Mouse (Mus musculus): ENCODE measurements at regions not wholly inside any gene's neighbourhood (a gene's known extent, or its start where the extent isn't known, plus 50 kb on each side); places are given as distances from the start of the nearest gene placed in this dataset.
A peak's percentile ranks its signal among the peaks of the same experiment; 100 is the strongest.

DNA sequence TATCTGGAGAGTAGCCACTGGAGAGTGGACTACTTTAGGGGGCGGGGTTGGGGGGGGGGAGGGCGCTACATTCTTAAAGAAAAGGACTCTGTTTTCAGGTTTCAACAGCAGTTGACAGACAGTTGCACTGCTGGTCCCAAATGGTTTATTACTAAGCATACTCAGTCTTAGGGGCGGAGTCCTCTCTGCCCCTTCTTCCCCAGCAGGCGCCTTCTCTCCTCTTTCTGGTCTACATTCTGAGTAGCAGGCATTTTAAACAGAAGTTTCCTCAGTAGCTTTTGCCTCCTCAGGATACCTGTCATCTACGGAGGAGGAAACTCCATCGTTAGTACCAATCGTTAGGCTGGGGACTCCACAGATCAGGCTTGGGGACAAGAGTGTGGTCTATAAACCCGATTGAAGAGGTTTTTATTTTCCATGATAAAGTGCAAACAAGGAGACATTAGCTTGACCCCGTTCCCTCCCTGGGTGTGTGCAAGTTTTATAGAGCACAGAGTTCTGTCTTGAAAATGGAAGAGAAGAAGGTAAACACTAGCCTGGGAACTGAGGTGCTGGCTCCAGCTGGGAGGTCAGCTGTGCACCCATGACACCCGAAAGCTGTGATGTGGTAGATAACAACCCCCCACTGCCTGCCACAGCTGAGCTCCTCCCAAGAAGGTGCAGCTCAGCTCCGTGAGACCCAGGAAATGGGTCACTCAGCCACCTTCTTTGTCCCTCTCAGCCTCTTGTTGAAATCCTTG, 107.8 kb downstream of the Btg1 start:
- peak; percentile 80 to 86 for DNase-seq (ENCODE audit: low spot score in 2 of 2)

DNA sequence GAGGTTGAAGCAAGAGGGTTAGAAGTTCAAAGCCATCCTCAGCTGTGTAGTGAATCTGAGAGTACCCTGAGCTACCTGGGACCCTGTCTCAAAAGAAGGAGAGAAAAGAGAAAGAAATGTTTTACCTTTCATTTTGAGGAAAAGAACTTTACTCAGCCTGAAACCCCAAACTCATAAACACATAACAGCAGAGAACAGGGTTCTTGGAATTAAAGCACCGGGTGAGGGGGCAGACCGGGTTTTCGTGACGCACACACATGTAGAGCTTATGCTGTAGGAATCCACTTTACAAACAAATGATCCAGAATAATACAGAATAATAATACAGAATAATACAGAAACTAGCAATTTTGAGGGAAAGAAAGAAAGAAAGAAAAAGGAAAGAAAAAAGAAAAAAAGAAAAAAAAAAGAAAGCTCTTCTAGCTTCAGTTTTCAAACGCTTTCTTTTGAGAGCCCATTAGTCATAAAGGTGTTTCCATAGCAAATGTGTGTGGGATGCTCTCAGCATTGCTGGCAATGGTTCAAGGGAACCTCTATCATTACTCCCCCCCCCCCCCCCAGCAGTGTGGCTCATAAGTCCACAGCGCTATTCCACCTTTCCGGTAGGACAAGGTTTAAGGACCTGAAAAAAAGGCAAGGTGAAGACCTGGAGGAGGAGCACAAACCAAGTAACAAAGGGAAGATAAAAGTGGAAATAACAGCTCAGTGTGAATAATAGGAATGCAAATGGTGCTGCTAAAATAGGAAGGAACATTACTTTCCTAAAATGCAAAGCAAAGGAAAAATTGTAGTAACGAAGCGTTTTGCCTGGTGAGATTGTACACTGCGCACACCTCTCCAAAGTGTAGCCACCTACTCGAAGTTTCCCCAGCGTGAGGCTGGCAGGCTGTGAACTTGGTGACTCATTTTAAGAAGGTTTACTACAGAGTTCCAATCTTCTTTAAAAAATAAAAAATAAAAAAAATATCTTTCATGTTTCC, 110.3 kb downstream of the Btg1 start:
- DNase-seq (ENCODE audit: low spot score in 2 of 2): no peak

DNA sequence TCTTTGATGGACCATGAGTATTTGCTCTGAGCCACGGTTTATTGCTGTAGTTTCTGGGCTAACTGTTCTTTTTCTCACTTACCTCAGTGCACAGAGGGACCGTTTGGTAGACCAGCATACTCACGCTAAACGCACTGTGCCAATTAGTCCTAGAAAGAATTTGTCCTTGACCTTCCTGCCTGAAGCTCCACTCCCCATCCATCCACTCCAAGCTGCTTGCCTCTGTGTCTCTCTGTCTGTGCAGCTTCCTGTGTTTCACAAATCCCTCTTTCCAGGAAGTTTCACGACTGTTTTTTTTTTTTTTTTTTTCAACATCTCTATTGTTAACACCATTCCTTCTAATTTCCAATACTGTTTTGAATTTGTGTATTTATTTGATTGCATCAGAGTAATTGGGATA, 116.8 kb downstream of the Btg1 start:
- DNase-seq (ENCODE audit: low spot score in 2 of 2): no peak

DNA sequence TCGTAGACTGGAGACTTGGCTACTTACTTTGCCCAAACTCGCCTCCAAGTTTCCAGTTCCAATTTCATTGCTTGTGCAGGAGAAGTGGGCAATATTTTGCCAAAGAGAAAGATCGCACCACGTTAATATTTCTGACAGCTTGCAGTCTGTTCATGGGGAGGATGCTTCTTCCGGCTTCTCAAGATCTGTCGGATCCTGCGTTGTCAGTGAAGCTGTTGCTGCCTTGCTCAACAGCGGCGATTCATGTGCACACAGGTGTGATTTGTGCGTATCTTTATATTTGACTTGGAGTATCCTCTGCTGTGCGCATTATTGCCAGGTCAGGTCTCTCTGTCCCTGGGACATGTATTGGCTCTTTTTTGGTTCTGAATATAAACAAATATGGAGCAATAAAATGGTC, 118.3 kb downstream of the Btg1 start:
- no peak for DNase-seq (ENCODE audit: low spot score in 2 of 2)

DNA sequence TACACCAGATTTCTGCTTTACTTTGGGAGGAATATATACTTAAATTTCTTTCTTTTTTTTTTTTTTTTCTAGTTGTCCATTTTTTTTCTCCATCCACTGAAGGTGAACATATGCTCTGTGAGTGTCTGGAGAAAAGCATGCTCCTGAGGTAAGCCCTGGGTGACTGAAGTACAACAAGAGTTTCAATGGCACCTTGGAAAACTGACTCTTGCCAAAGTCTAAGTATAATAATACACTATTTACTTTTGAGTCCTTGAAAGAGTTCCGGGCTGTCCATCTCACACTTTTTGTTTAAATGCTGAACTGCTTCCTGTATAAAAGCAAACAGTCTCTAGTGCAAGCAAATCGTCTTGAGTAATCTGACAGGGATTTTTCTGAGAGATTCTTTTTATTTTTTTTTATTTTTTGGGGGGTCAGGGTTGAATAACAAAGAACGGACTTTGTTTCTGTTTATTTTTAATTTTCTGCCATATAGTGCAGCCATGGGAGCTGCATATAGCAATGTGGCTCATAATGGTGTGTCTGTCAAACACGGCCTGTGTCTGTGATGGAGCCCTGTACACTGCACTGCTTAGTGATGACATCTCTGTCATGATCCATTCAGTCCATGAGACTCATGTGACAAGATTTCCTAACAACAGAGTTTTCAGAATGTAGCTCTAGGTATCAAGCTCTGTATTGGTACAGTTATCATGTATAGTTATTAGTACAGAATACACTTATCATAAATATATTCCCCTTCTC, 119.3 kb downstream of the Btg1 start:
- no peak for DNase-seq (ENCODE audit: low spot score in 2 of 2)

DNA sequence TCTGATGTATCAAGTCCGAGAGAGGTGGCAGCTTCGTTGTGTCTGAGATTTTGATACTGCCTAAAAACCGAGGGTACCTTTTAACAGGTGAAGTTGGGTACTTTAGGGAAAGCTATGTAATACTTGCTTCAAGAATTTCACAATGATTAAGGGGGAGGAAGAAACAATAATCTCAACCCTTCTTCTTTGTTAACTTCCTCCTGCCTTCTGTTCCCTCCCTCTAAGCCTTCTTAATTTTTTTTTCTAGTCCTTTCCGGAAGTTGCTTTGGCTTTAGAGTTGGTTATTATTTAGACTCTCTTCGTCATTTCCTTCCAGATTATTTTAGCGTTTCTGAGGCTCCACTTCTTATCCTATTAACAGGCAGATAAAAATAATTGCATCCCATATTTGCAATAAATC, 121.2 kb downstream of the Btg1 start:
- DNase-seq (ENCODE audit: low spot score in 2 of 2): no peak

DNA sequence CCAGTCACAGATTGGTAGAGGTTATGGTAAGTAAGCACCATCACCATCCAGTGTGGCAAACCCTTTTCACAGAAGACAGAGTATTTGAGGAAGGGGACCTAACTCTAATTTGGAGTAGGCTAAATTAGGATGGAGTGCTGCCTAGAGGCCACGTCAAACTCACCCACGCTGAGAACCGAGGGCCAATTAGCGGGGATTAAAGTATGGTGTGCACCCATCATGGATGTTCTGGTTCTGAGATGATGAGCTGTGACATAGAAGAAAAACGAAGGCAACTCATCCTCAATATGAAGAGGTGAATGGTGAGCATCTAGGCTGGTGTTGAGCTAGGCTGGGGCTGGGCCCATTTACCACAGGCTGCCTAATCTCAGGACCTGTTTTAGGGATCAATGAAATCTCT, 121.8 kb downstream of the Btg1 start:
- DNase-seq (ENCODE audit: low spot score in 2 of 2): no peak

DNA sequence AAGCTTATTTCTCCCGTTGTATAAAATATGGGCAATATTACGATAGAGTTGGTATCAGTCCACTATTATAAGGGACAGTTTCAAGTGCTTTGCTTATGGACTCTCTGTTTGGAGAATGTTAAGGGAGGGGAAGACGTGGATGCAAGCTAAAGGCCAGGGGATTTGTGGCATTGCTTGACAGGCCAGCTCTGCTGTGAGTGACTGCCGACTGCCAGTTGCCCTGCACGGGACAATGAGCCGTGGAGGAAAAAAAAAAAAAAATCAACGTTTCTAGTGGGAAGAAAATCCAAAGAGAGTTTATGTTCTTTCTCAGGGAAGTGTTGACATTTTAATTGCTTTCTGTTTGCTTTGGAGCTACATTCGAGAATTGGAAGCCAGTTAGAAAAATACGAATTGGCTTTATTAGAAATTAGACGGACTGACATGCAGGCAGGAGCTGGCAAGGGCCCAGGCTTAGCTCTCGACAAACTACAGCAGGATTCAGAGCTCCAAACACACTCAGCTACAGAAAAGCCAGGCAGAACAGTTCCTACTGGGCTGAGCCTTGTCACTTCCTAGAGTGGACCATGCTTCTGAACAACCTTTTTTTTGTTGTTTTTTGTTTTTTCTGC, 127.5 kb downstream of the Btg1 start:
- no peak for DNase-seq (ENCODE audit: low spot score in 2 of 2)

DNA sequence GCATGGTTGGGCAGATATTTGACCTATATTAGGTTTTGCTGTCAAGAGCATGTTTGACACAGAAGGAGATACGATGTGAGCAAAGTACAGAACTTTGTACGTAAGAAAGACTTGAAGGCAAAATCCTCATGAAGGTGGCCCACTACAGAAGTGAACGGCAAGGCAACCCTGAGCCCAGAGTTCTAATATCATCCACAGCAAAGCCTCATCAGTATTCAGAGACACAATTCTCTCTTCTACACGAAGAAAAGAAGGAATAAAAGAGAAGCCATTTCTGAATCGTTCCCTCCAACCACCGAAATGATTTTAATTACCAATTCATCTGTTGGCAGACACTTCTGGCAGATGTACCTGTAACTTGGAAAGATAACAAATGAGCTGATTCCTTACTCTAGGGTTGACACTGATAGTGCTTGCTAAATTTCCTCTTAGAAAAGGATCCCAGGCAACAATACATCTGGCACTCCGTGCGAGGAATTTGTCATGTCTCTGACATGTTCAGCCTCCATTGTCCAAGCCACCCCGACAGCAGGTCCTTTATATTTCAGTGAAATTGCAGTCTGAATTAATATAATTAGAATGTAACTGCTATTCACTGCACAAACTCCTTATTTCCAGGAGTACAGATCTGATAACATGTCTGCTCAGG, 130.3 kb downstream of the Btg1 start:
- no peak for DNase-seq (ENCODE audit: low spot score in 2 of 2)

DNA sequence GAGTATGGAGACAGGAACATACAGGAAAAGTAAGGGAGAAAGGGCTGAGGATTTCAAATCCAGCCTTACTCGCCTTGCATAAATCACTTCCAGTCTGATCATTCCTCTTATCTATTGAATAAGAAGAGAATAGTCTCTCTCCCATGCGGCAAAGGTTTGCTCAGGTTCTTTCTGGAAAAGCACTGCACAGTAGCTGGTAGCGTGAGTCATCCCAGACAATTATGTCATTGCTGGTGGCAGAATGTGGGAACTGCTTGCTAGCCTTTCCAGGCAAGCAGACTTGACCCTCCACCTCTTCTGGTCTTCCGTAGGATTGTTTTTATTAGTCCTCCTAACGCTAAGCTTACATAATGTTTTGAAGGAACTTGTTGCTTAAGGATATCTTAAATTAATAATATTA, 134.1 kb downstream of the Btg1 start:
- DNase-seq (ENCODE audit: low spot score in 2 of 2): no peak

DNA sequence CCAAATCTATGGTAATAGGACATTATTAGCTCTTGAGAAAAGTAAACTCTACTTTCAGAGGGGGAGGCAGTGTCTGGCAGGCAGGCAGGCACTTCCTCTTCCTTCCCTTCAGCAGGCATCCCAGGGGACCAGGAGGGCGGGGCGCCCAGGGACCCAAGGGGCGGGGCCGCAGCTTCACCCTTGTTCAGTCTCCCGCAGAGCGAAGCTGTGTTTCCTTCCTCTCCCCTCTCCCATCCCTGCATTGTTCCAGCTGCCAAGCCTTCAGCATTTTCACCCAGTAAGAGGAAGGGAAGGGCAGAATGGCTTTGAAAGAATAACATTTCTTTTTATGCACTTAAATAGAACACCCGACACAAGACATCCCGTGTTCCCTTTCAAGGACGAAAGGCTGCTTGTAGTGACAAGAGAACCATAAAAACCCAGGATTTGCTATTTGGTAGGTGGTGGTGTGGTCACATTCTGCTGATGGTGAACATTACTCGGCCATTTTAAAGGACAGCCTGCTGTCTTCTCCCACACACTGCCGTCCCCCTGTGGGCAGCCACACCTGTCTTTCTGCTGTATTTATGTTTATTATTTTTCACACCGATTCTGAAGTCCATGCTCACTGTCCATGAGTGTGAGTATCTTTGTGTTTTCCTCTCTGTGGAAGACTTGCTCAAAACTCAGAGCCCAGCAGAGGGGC, 134.9 kb downstream of the Btg1 start:
- DNase-seq (ENCODE audit: low spot score in 2 of 2): peak; percentile 73 to 78

DNA sequence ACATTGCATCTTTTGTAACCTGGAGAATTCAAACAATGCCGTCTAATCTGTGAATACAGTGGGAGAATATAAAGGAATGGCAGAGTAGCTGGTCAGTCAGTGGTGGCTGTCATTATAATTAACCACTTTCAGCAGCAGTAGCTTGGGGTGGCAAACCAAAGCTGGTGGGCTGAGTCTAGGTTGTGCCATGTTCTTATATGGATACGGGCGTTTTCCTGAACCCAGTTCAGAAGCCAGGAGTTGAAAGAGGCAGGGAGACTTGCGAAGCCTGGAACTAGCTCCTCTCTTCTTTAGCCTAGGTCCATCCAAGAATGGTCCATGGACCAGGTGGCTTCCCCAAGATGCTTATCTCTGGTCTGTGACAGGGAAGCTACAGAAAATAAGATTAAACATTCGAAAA, 135.7 kb downstream of the Btg1 start:
- no peak for DNase-seq (ENCODE audit: low spot score in 2 of 2)

DNA sequence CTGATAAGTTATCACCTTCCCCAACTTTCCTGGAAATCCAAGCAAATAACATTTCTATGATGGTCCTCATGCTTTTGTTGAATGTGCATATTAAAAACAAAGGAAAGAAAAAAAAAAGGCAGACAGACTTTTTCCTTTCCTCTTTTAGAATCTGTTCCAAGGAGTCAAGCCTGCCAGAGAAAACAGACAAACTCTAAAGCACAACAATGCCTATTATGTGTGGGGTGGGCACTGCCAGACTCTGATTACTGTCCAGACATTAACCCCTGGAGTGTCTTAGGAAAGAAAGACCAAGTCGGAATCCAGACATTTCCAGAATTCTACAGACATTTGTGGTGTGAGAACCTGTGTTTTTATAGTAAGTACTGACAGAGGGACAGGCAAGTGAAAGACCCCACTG, 136.7 kb downstream of the Btg1 start:
- DNase-seq (ENCODE audit: low spot score in 2 of 2): no peak

DNA sequence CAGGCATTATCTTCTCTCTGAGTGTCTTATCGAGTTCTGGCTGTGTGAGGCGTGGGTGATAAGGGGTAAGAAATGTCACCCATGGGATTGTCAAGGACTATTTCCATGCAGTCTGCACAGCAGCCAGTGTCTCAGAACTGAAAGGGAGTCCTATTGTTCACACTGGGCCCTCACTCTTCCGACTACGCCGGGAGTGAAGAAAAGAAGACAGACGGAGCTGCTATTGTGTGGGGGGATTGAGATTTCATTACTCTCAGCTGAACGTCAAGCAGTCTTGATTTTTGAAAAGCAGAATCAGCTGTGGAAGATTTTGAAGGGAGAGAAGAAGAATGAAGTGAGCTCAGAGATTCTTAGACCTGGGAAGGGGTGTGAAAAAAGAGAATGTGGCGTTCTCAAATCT, 138.9 kb downstream of the Btg1 start:
- no peak for DNase-seq (ENCODE audit: low spot score in 2 of 2)

DNA sequence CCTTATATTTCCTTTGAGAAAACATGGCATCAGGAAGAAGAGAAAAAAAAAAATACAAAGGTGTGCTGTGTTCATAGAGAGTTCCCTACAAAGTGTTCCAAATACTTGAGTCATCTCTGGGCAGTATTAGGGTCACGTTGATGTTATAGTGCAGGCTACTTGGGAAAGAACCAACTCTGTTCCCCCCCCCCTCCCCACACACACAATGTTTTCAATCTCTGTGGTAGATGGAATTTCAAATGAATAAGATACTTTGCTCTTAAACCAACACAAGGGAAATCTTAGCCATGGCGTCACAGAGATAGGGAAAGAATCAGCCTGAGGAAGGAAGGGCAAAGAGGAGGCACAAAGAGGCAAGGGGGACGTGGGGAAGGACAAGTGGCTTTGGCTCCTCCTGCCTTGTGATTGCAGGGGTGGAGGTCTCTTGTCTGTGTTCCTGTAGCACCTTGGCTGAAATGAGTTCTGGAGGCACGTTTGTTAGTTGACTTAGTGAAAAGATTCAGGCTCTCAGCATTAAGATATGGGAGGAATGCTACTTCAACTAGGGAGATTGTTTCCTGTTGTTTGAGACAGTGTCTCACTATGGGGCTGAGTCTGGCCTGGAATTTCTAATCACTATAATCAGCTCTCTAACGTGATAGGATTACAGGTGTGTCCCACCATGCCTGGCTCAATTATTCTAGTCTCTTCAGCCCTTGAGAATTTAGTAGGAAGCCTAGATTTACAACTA, 139.7 kb downstream of the Btg1 start:
- DNase-seq (ENCODE audit: low spot score in 2 of 2): no peak

DNA sequence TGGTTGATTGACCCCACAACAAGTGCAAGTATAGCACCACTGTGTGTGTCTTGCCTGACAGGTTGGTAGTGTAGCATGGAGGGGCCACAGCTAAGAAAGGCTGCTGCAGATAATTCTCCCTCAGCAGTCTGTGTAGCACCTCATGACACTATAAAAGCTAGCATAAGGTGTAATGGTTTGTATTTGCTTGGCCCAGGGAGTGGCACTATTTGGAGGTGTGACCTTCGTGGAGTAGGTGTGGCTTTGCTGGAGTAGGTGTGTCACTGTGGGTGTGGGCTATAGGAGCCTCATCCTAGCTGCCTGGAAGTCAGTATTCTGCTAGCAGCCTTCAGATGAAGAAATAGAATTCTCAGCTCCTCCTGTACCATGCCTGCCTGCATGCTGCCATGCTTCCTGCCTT, 140.5 kb downstream of the Btg1 start:
- DNase-seq (ENCODE audit: low spot score in 2 of 2): no peak

DNA sequence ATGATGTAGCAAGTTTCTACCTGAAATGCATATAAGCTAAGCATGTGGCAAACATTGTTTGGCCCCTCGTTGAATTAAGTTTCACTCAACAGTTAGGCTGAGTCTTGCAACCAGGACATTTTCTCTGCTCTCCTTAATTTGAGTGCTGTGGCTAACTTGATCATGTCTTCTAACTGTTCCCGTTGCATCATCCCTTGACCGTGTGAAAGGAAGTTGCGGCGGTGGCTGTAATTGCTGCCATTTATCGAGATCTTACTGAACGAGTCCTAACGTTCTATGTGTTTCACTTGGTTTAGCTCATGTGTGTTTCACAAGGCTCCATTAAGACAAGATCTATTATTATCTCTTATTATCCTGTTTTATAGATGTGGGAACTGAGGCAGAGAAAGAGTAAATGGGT, 144.8 kb downstream of the Btg1 start:
- DNase-seq (ENCODE audit: low spot score in 2 of 2): no peak

DNA sequence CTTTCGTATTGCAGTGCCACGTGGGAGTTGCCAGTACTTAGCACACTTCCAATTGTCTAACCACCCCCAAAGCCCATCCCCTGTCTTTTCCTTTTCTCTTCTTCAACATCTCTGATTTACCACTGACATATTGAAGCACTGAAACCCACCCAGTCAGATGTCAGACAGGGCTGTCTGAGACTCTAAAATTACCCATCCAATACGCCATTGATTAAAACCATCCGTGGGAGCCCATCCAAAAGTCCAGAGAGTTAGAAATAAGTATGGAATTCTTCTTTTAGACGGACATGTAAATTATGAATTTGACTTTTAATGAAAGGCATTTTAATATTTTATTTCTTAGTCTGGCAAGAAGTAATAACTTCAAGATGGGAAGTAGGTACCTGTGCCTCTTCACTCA, 148.8 kb downstream of the Btg1 start:
- DNase-seq (ENCODE audit: low spot score in 2 of 2): no peak

DNA sequence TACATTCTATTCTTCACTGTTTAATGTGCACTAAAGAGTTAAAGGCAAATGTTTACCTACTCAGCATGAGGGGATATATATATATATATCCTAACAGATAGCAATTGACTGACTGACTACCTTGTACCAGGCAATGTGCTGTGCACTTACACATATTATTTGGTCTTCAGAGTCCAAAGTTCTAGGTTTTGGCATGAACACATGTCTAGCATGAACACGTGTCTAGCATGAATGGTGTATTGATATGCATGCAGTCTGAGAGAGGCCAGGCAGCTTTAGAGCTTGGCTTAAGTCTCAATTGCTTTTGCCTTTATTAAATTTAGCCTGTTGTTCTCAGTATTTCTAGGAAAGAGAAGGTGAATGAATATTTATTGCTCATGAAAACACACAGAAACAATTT, 161.4 kb downstream of the Btg1 start:
- no peak for DNase-seq (ENCODE audit: low spot score in 2 of 2)

DNA sequence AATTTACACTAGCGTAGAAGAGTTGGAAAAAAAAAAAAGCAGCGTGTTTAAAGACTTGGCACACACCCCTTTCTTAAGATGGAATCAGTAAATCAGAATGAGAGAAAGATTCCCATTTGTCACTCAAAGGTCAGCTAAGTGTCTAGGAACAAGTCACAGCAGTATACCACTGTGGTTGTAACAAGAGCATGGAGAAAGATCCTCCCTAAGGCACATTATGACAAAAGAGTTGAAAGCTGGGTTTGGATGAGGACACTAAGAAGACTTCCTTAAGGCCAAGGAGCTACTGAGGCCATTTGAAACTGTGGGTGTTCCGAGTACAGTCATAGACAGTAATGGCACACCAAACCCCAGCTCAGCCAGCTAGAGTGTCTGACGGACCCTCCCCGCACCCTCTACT, 167.2 kb downstream of the Btg1 start:
- DNase-seq (ENCODE audit: low spot score in 2 of 2): no peak

Data from thymus, postnatal 10 days (tissue).